Comparison of ENCODE assay signal across 8 mouse cellular contexts in the genomic region with DNA sequence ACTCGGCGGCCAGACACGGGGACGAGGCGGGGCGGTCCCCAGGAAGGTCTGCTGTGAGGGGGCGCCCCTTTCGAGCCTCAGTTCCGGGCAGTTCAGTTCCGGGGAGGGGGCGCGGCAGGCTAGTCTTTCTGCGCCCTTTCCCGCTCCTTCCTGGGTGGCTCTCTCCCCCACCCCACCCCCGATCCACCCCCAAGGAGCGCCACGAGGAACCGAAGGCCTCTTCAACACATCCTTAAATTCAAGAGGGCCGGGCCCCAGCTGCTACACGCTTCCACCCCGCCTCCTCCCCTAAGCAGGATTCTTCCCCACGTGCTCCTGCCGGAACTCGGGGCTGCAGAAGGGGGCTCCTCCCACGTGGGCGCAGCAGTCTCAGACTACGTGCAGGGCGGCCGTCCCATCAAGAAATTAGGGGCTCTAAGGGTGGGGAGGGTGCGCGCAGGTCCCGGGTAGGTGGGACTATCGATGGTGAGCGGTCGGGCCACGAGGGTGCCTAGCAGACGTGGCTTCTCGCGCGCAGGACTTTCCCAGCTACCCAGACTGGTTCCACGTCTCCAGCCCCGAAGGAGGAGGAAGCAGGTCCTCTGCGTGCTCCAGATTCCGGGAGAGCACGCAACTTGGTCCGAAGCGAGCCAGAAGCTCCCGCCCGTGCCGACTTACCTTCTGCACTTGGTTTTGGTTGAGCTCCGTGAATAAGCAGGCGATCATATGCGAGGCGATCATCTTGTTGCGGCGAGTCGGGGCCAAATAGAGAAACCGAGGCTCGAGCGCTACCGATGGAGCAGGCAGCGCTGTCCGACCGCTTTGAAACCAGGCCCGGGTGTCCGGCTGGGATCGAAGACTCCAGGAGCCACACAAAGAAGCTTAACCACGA. TPM values are rescaled to one million over a fixed set of nuclear protein-coding genes. Genes with fewer than 3 reads are reported as not detected.
DNase-seq lines count a peak whose midpoint lies in the region; ATAC-seq and TF ChIP-seq lines count a peak whose summit lies in the region.

No protein-coding gene starts in this region.

- H3K4me1 ChIP-seq in cortical plate, adult 2 months (ENCODE audit: control insufficient read depth, insufficient read depth, low read length): no peaks in the 10 kb centered on the region
- H3K4me1 ChIP-seq in heart, embryonic 12.5 days (replicated peaks): peaks cover 34% of the 10 kb centered on the region
- H3K4me1 ChIP-seq in limb, embryonic 11.5 days (ENCODE audit: control insufficient read depth, insufficient read depth, low read length): 0 out of 2 replicates have a peak, but pooled peaks cover 2% of the 10 kb centered on the region
- peaks cover 47% of the 10 kb centered on the region for H3K4me1 ChIP-seq in midbrain, embryonic 10.5 days
- peaks cover 2% of the 10 kb centered on the region; the same call in 1 of the 2 replicates for H3K4me1 ChIP-seq in stomach, embryonic 14.5 days (ENCODE audit: control insufficient read depth, insufficient read depth, low read length)

- no peaks in the 10 kb centered on the region for H3K9me3 ChIP-seq in heart, embryonic 12.5 days (replicated peaks)
- no peaks in the 10 kb centered on the region for H3K9me3 ChIP-seq in limb, embryonic 11.5 days (ENCODE audit: control insufficient read depth, low read length)
- no peaks in the 10 kb centered on the region for H3K9me3 ChIP-seq in midbrain, embryonic 10.5 days (replicated peaks)
- no peaks in the 10 kb centered on the region for H3K9me3 ChIP-seq in stomach, embryonic 14.5 days (ENCODE audit: control insufficient read depth, low read depth, low read length)

- no peak for TF ChIP-seq POLR2A in cortical plate, adult 2 months (IDR thresholded peaks at IDR 0.05; ENCODE audit: extremely low read depth, insufficient read depth, low read length)

- under 1% methylated on average over 68 of the region's 68 CpGs for WGBS in heart, embryonic 12.5 days
- under 1% methylated on average over 64 of the region's 68 CpGs for WGBS in limb, embryonic 11.5 days
- WGBS in midbrain, embryonic 10.5 days: under 1% methylated on average over 68 of the region's 68 CpGs
- WGBS in stomach, embryonic 14.5 days: under 1% methylated on average over 67 of the region's 68 CpGs

- H3K27ac ChIP-seq in cortical plate, adult 2 months (ENCODE audit: insufficient read depth, low read length): no peak overlapping the region
- peak overlapping the region; percentile 94 for H3K27ac ChIP-seq in heart, embryonic 12.5 days (ENCODE audit: poor library complexity, severe bottlenecking)
- H3K27ac ChIP-seq in limb, embryonic 11.5 days (replicated peaks; ENCODE audit: low read depth, low read length): 0 out of 2 replicates have a peak overlapping the region, but pooled peaks have one; percentile 52
- peak overlapping the region; percentile 91 for H3K27ac ChIP-seq in midbrain, embryonic 10.5 days (replicated peaks)
- peak overlapping the region; percentile 86 for H3K27ac ChIP-seq in stomach, embryonic 14.5 days (ENCODE audit: low read length)

- H3K27me3 ChIP-seq in heart, embryonic 12.5 days (replicated peaks): no peaks in the 10 kb centered on the region
- no peaks in the 10 kb centered on the region for H3K27me3 ChIP-seq in limb, embryonic 11.5 days (ENCODE audit: control insufficient read depth, insufficient read depth, low read length)
- H3K27me3 ChIP-seq in midbrain, embryonic 10.5 days (ENCODE audit: low read depth, poor library complexity, severe bottlenecking): peaks cover 11% of the 10 kb centered on the region; the same call in 1 of the 2 replicates
- 0 out of 2 replicates have a peak, but pooled peaks cover 3% of the 10 kb centered on the region for H3K27me3 ChIP-seq in stomach, embryonic 14.5 days (ENCODE audit: control insufficient read depth, insufficient read depth, low read length)

- no peak for TF ChIP-seq CTCF in cortical plate, adult 2 months (IDR thresholded peaks at IDR 0.05; ENCODE audit: extremely low read depth, insufficient read depth, low read length)

- H3K9ac ChIP-seq in heart, embryonic 12.5 days: peak overlapping the region; percentile 85
- H3K9ac ChIP-seq in limb, embryonic 11.5 days (ENCODE audit: low read length): peak overlapping the region; percentile 70
- peak overlapping the region; percentile 59 for H3K9ac ChIP-seq in stomach, embryonic 14.5 days (replicated peaks; ENCODE audit: low read depth, low read length)

- H3K36me3 ChIP-seq in heart, embryonic 12.5 days: no peaks in the 10 kb centered on the region
- no peaks in the 10 kb centered on the region for H3K36me3 ChIP-seq in limb, embryonic 11.5 days (ENCODE audit: control insufficient read depth, insufficient read depth, low read length)
- H3K36me3 ChIP-seq in midbrain, embryonic 10.5 days: peaks cover 1% of the 10 kb centered on the region; the same call in 1 of the 2 replicates
- H3K36me3 ChIP-seq in stomach, embryonic 14.5 days (ENCODE audit: control insufficient read depth, insufficient read depth, low read length): no peaks in the 10 kb centered on the region

- peak; percentile 52 for DNase-seq in ovary, postnatal 36 days (ENCODE audit: low spot score)
- DNase-seq in ovary, postnatal 10 days (ENCODE audit: low spot score): no peak
- peak; percentile 79 for DNase-seq in limb, embryonic 11.5 days (ENCODE audit: low spot score)
- DNase-seq in midbrain, embryonic 10.5 days (ENCODE audit: low spot score): peak; percentile 80
- DNase-seq in cerebellum, adult 8-10 months: no peak

- H3K4me2 ChIP-seq in heart, embryonic 12.5 days: peak overlapping the region; percentile 89
- H3K4me2 ChIP-seq in limb, embryonic 11.5 days (ENCODE audit: low read depth, severe bottlenecking): peak overlapping the region; percentile 95
- peak overlapping the region; percentile 93 for H3K4me2 ChIP-seq in stomach, embryonic 14.5 days (replicated peaks; ENCODE audit: low read depth, low read length)

- peak; percentile 59 for ATAC-seq in heart, embryonic 12.5 days (ENCODE audit: insufficient number of reproducible peaks, low FRiP score)
- peak; percentile 53 for ATAC-seq in limb, embryonic 11.5 days (ENCODE audit: insufficient number of reproducible peaks, low FRiP score, low TSS enrichment, low read depth)
- ATAC-seq in stomach, embryonic 14.5 days (ENCODE audit: insufficient number of reproducible peaks, insufficient read depth, low FRiP score, low read depth): peak; percentile 59

- H3K4me3 ChIP-seq in cortical plate, adult 2 months (ENCODE audit: insufficient read depth, low read length): peak overlapping the region; percentile 32
- H3K4me3 ChIP-seq in heart, embryonic 12.5 days: peak overlapping the region; percentile 76
- H3K4me3 ChIP-seq in limb, embryonic 11.5 days (ENCODE audit: low read depth, low read length): peak overlapping the region; percentile 68
- peak overlapping the region; percentile 80 for H3K4me3 ChIP-seq in midbrain, embryonic 10.5 days
- H3K4me3 ChIP-seq in stomach, embryonic 14.5 days (ENCODE audit: low read depth, low read length): peak overlapping the region; percentile 60

RNA-seq across cellular contexts. Expression of gene Hk2, which starts 0.8 kb away (rescaled TPM):
- polyA plus RNA-seq in cortical plate, adult 2 months (2012; rRNA removed): 2.4 and 2.8 TPM in 2 replicates
- polyA plus RNA-seq in heart, embryonic 12.5 days (2016; fragmentation: Nextera tagmentation; extraction: Ambion mirVana): 35.0 and 35.2 TPM in 2 replicates
- polyA plus RNA-seq in limb, embryonic 11.5 days (2014; fragmentation: Nextera tagmentation; extraction: Ambion mirVana): 19.5 and 20.1 TPM in 2 replicates
- polyA plus RNA-seq in midbrain, embryonic 10.5 days (2016; fragmentation: Nextera tagmentation; extraction: Ambion mirVana): 26.4 and 31.4 TPM in 2 replicates
- polyA plus RNA-seq in stomach, embryonic 14.5 days (2014; fragmentation: Nextera tagmentation; extraction: Ambion mirVana): 32.9 and 38.1 TPM in 2 replicates

Comparison
In these comparisons a context has a peak if more than half of its experiments do, and no peak if none do; other contexts are left out.
1. DNase-seq: peak in ovary, postnatal 36 days (single experiment), limb, embryonic 11.5 days (single experiment) and midbrain, embryonic 10.5 days (single experiment); none in ovary, postnatal 10 days (single experiment) and cerebellum, adult 8-10 months (single experiment).
2. Peak in every context shown above with its lines, with median percentiles within 50 percentile points of each other: H3K4me3 ChIP-seq, ATAC-seq, H3K4me2 ChIP-seq and H3K9ac ChIP-seq.